Mouse (Mus musculus): ENCODE results near the gene Angptl2. TPM values are rescaled to one million over a fixed set of nuclear protein-coding genes. Genes with fewer than 3 reads are reported as not detected.
A peak's percentile ranks its signal among the peaks of the same experiment; 100 is the strongest.

Gene Angptl2
- total RNA-seq (2012; rRNA removed) (0.04 and 0.17 TPM in 2 replicates), total RNA-seq (2014; rRNA removed) (not detected in 2 replicates), polyA plus RNA-seq (2012; ENCODE audit: insufficient read length, low read depth) (0.21 and 0.35 TPM in 2 replicates)

DNA sequence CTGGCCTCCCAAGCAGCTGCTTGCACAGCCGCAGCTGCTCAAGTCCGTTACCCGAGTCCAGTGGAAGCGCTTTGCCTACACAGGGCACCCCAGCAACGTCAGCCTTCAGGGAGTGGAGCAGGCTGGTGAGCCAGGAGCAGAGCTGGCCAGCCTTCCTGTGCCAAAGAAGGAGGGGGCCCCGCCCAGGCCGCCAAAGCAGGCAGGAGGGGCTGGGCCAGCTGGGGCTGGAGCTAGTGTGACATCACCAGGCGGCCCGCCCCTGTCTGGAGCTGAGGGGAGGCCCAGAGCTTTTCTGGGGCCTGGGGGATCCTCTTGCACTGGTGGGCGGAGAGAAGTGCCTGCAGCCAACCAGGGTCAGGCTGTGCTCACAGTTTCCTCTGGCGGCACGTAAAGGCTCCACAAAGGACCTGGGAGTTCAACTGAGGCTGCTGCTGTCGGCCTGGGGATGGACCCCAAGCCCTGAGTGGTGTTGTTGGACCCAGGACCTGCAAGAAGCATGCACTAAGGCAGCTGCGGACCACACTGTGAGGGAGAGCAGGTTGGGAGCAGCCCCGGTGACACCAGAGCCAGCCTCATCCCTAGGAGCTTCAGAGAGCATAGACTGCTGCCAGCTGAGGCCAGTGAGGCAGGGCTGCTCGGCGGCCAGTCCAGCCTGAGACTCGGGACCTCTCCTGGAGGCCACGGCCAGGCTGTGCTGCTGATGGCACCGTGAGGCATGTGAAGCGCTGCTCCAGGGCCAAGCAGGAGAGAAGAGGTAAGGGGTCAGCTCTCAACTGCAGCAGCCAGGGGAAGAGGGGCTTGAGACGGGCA lies at the start of gene Angptl2:
TSS of gene Angptl2 (plus strand) at position 370 of the 810 bp plus-strand sequence.
- no peak for TF ChIP-seq CHD1 (IDR thresholded peaks at IDR 0.05; ENCODE audit: low read depth, low read length)
- no peak for TF ChIP-seq PAX5 (IDR thresholded peaks at IDR 0.05; ENCODE audit: low read length)
- no peak for TF ChIP-seq CTCF (conservative IDR thresholded peaks at IDR 0.05 in 1 of 2, IDR thresholded peaks at IDR 0.05 in 1 of 2; ENCODE audit: low read depth in 2 of 2, low read length in 2 of 2)
- no peak for TF ChIP-seq ZMIZ1 (IDR thresholded peaks at IDR 0.05; ENCODE audit: low read depth, low read length)
- no peaks in the 10 kb centered on the region for H3K27me3 ChIP-seq (replicated peaks)
- no peak within 1 kb of the TSS for H3K27ac ChIP-seq (ENCODE audit: insufficient read depth, low read depth)
- H3K9me3 ChIP-seq (replicated peaks; ENCODE audit: low read length) = no peaks in the 10 kb centered on the region
- in situ Hi-C loops (cut with MboI; ENCODE audit: low pct_ligation_motif_present, low pct_unique_long_range_greater_than_20kb, low sequenced_read_pairs) (no loop called here), dilution Hi-C loops (cut with MboI; ENCODE audit: extremely low pct_ligation_motif_present, extremely low pct_unique_long_range_greater_than_20kb, low sequenced_read_pairs) (no loop called here)
- H3K4me2 ChIP-seq (ENCODE audit: insufficient read depth, low read depth, poor library complexity, severe bottlenecking) = no peak within 1 kb of the TSS
- DNase-seq (ENCODE audit: extremely low read depth) = peak; percentile 21
- H3K4me3 ChIP-seq (replicated peaks in 1 of 3; ENCODE audit: low read depth in 2 of 3, low read length in 2 of 3, poor library complexity in 1 of 3) = no peak within 1 kb of the TSS
- peaks cover 0 to 10% of the 10 kb centered on the region in 2 experiments; a peak in 1 of 4 replicates for H3K4me1 ChIP-seq (ENCODE audit: control insufficient read depth in 1 of 2, insufficient read depth in 2 of 2)
- H3K36me3 ChIP-seq (replicated peaks in 1 of 2; ENCODE audit: control insufficient read depth in 1 of 2, insufficient read depth in 1 of 2, low read length in 1 of 2) = no peaks in the 10 kb centered on the region
- no peak within 1 kb of the TSS for H3K9ac ChIP-seq (ENCODE audit: insufficient read depth, low read depth)
- no peaks in the 10 kb centered on the region for H3K79me2 ChIP-seq (replicated peaks; ENCODE audit: control insufficient read depth, extremely low read depth, insufficient read depth, poor library complexity, severe bottlenecking)

DNA sequence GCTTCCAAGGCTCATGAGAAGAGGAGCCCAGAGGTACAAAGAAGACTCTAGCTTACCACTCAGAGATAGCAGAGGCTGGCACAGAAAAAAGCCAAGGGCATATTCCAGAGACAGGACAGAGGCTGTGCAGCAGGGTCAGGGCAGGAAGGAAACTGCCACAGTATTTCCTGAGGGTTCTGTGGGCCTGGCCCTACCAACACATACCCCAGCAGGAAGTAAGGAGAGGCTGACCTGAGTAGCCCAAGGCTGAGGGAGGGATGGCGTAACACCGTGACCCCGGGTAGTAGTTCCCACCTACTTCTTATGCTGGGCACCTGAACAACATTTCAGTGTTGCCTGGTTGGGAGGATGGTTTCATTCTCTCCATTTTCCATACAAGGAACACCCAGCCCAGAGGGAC lies 48.8 kb upstream of the Angptl2 start:
- Histone ChIP-seq H3K4me2 (ENCODE audit: insufficient read depth, low read depth, poor library complexity, severe bottlenecking) (no peak overlapping the region), H3K27ac (ENCODE audit: insufficient read depth, low read depth) (no peak overlapping the region), H3K9me3 (replicated peaks; ENCODE audit: low read length) (no peaks in the 10 kb centered on the region), H3K36me3 (replicated peaks in 1 of 2; ENCODE audit: control insufficient read depth in 1 of 2, insufficient read depth in 1 of 2, low read length in 1 of 2) (peaks cover 0 to 14% of the 10 kb centered on the region in 2 experiments), H3K9ac (ENCODE audit: insufficient read depth, low read depth) (no peak overlapping the region), H3K4me3 (replicated peaks in 1 of 3; ENCODE audit: low read depth in 2 of 3, low read length in 2 of 3, poor library complexity in 1 of 3) (no peak overlapping the region), H3K4me1 (ENCODE audit: control insufficient read depth in 1 of 2, insufficient read depth in 2 of 2) (peaks cover 0 to 6% of the 10 kb centered on the region in 2 experiments; a peak in 1 of 4 replicates), H3K79me2 (replicated peaks; ENCODE audit: control insufficient read depth, extremely low read depth, insufficient read depth, poor library complexity, severe bottlenecking) (no peaks in the 10 kb centered on the region), H3K27me3 (replicated peaks) (no peaks in the 10 kb centered on the region)
- dilution Hi-C loops (cut with MboI; ENCODE audit: extremely low pct_ligation_motif_present, extremely low pct_unique_long_range_greater_than_20kb, low sequenced_read_pairs) (no loop called here), in situ Hi-C loops (cut with MboI; ENCODE audit: low pct_ligation_motif_present, low pct_unique_long_range_greater_than_20kb, low sequenced_read_pairs) (no loop called here)
- TF ChIP-seq EP300 (IDR thresholded peaks at IDR 0.05; ENCODE audit: low read length) = no peak
- no peak for TF ChIP-seq KAT2A (IDR thresholded peaks at IDR 0.05; ENCODE audit: insufficient replicate concordance, low read length)
- no peak for TF ChIP-seq MEF2A (IDR thresholded peaks at IDR 0.05; ENCODE audit: borderline replicate concordance, low read depth, low read length)
- no peak for TF ChIP-seq MYC (IDR thresholded peaks at IDR 0.05; ENCODE audit: low read depth, low read length)
- TF ChIP-seq RAD21 (IDR thresholded peaks at IDR 0.05; ENCODE audit: low read depth, low read length) = no peak
- TF ChIP-seq CHD1 (IDR thresholded peaks at IDR 0.05; ENCODE audit: low read depth, low read length) = no peak
- TF ChIP-seq ZC3H11A (IDR thresholded peaks at IDR 0.05; ENCODE audit: low read depth, low read length) = no peak
- no peak for DNase-seq (ENCODE audit: extremely low read depth)

- DNase-seq (ENCODE audit: extremely low read depth) = no peak
- no peak for TF ChIP-seq ETS1 (conservative IDR thresholded peaks at IDR 0.05; ENCODE audit: low read depth, low read length)
- TF ChIP-seq MYC (IDR thresholded peaks at IDR 0.05; ENCODE audit: low read depth, low read length) = no peak
- no peak for TF ChIP-seq USF1 (IDR thresholded peaks at IDR 0.05; ENCODE audit: low read depth, low read length)
- TF ChIP-seq JUND (conservative IDR thresholded peaks at IDR 0.05; ENCODE audit: low read depth, low read length) = no peak
- TF ChIP-seq SMC3 (IDR thresholded peaks at IDR 0.05; ENCODE audit: low read depth, low read length) = no peak
- no peak for TF ChIP-seq TBP (conservative IDR thresholded peaks at IDR 0.05; ENCODE audit: low read depth, low read length)
- no peak for TF ChIP-seq MAX (IDR thresholded peaks at IDR 0.05; ENCODE audit: low read length)
- no peak for TF ChIP-seq HCFC1 (IDR thresholded peaks at IDR 0.05; ENCODE audit: low read depth, low read length)
- no peak for TF ChIP-seq KAT2A (IDR thresholded peaks at IDR 0.05; ENCODE audit: insufficient replicate concordance, low read length)
- TF ChIP-seq ZNF384 (IDR thresholded peaks at IDR 0.05; ENCODE audit: low read depth, low read length) = no peak
- H3K4me3 ChIP-seq (replicated peaks in 1 of 3; ENCODE audit: low read depth in 2 of 3, low read length in 2 of 3, poor library complexity in 1 of 3) = no peak overlapping the region
- H3K79me2 ChIP-seq (replicated peaks; ENCODE audit: control insufficient read depth, extremely low read depth, insufficient read depth, poor library complexity, severe bottlenecking) = no peaks in the 10 kb centered on the region
- peaks cover 0 to 23% of the 10 kb centered on the region in 2 experiments for H3K36me3 ChIP-seq (replicated peaks in 1 of 2; ENCODE audit: control insufficient read depth in 1 of 2, insufficient read depth in 1 of 2, low read length in 1 of 2)
- H3K4me1 ChIP-seq (ENCODE audit: control insufficient read depth in 1 of 2, insufficient read depth in 2 of 2) = peaks cover 5 to 19% of the 10 kb centered on the region in 2 experiments
- dilution Hi-C loops (cut with MboI; ENCODE audit: extremely low pct_ligation_motif_present, extremely low pct_unique_long_range_greater_than_20kb, low sequenced_read_pairs) (no loop called here), in situ Hi-C loops (cut with MboI; ENCODE audit: low pct_ligation_motif_present, low pct_unique_long_range_greater_than_20kb, low sequenced_read_pairs) (no loop called here)
- H3K9ac ChIP-seq (ENCODE audit: insufficient read depth, low read depth) = no peak overlapping the region
- H3K4me2 ChIP-seq (ENCODE audit: insufficient read depth, low read depth, poor library complexity, severe bottlenecking) = no peak overlapping the region
- H3K27me3 ChIP-seq (replicated peaks) = no peaks in the 10 kb centered on the region
- no peak overlapping the region for H3K27ac ChIP-seq (ENCODE audit: insufficient read depth, low read depth)
- H3K9me3 ChIP-seq (replicated peaks; ENCODE audit: low read length) = no peaks in the 10 kb centered on the region
These were observed 46.4 kb upstream of the Angptl2 start for GRCm38 (mm10) chr2:33169445-33169844.
